Mouse (Mus musculus) embryo, embryonic 10.5 days (tissue): ENCODE data around the gene Gipc3.
A peak's percentile ranks its signal among the peaks of the same experiment; 100 is the strongest.

Experiments used
- DNase-seq: peaks from one replicate; pipeline ENCODE4 v3.0.0-alpha.2; 2015; ENCODE audit warnings: low spot score

Gene Gipc3

DNA sequence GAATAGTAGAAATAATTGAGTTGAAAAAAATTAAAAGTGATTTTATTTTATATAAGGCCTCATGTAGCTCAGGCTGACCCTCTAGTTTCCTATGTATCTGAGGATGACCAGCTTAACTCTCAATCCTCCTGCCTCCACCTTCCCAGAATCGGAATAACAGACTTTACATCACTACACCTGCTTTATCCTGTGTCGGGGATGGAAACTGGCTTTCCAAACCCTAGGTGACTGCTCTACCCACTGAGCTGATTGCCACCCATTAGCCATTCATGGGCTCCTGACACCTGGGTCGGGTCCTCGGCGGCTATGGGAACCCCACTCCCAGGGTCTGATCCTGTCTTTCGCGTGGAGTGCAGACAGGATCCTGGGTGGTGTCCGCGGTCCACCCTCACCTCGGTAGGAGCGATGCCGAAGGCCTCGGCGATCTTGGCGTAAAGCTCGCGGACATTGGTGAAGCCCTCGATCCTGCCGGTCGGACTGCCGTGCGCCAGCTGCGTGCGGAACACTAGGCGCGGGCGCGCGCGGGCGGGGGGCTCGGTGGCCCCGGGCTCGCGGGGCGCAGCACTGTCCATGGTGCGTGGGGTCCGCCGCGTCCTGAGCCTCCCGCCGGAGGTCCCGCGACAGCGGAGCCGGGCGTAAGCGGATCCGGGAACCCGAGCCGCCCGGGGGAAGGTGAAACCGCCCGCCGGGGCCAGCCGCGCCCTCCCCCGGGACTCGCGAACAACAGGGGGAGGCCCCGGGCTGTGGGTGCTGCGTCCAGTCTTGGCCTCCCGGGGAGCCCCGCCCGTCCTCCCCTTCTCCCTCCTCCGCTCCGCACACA lies at the start of gene Gipc3:
Gene Gipc3 (minus strand): TSS at position 581 of the 820 bp plus-strand sequence.
- no peak for DNase-seq

DNA sequence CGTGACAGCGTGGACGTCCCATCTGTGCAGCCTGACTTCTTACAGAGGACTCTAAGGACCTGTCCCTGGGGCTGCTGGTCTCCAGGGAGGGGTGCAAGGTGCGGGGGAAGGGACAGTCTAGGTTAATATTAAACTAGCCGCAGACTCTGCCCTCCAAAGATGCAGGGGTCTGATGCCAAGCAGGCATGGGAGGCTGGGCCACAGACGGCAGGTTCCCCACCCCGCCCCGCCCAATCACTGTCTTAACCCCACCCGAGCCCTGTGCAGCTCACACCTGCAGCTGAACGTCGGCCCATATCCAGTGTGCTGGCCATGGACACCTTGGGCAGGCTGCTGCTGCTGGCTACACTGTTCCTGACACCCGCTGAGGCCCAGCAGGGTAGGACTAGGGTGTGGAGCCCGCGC lies 49.7 kb upstream of the Gipc3 start, which contains the start of gene Smim24:
Gene Smim24 (plus strand): TSS at position 271 of the 405 bp plus-strand sequence.
- no peak for DNase-seq

DNA sequence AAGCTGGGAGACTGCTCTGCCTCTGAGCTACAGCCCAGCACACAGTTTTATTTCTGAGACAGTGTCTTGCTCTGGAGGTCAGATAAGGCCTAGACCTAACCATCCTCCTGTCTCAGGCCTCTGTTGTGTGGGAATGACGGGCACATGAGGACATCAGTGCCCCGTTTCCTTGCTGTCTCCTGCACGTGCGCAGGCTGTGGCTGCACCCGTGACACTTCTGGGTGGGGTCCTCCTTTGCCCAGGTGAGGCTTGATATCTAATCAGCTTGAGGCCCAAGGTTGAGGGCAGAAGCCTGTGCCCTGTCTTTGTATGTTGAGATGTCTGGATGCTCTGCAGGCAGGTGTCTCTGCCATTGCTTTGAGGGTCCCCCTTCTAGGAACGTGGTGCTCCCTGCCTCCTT lies 49.2 kb upstream of the Gipc3 start:
- no peak for DNase-seq

DNA sequence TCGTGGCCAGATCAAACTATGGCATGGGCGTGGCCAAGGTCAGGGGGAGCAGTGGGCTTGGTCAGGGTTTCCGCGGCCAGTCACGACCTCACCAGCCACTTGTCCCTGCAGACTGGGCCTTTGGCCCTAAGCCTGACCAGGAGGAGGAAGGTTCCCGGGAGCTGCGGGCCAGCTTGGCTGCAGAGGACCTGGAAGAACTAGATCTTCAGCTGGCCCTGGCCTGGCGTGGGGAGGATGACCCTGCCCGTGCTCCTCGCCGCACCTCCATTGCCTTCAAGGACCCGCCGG lies 47.6 kb upstream of the Gipc3 start:
- no peak for DNase-seq

DNA sequence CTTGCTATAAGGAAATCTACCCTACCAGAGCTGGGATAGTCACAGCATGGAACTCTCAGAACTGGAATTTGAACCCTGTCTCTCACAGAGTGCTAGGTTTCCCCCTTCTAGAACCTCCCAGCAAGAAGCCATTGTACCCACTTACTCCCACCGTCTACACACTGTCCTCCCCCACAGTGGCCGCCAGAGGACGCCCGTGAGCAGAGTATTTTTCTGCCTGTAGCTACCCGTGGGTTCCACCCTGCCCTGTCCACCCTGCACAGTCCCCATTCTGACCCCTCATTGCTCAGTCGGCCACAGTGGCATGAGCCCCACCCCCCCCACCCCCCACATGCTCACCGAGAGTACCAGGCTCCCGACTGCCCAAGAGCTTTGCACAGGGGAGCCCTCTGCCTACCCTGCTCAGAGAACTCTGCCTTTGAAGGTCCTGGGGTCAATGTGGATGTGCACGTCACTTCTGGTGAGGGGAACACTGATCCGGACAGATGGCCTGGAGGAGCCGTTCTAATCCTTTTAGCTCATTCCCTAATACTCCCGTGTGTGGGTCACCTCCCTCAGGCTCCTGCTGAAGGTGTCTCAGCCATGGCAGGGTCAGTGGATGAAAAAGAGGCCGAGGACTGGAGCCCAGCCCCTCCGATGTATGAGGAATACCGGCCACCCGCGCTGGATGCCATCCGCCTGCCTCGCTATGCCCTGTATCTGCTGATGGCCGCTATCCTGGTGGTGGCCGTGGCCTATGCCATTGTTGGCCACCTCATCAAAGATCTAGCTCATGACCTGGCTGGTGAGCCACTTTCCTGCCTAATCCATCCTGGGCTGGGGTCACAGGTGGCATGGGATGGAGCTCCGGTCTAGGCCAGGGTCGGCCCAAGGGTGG lies 47.0 kb upstream of the Gipc3 start:
- DNase-seq: peak; percentile 74

DNA sequence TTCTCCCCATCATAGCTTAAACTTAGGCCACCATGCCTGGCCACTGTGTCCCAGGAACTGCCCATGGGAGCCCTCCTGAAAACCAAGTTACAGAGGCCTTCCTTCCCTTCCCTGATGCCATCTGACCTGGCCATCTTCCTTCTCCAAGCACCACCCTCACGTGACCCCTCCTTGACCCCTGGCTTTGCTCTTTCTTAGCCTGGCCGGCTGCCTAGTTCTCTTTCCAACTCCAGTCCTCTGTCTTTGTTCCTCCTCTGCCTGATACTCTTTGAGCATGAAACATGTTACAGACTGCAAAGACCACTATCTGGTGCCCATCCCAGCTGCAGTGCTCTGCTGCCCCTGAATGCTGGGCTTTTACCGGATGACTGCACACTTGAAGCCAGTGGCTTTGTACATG lies 46.3 kb upstream of the Gipc3 start:
- no peak for DNase-seq

DNA sequence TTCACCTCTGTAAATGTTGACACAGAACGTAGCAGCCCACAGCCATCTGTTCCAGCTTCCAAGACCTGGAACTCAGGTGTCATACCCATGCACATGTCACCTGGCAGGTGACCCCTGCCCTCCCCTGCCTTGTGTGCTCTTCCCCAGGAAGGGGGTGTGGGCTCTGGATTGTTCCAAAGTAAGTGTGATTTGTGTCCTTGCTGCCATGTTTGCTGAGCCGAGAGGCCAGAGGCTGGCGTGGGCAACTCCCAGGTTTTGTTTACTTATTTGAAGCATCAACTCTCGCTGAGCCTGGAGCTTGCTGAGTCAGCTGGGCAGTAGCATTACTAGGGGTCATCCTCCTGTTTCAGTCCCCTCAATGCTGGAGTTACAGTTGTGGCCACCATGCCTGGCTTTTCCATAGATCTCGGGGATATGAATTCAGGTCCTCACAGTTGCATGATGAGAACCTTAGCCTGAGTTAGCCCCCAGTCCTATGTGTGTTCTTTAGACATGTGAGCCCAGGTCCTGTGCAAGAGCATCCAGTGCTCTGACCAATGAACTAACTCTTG lies 45.5 kb upstream of the Gipc3 start, which contains the start of gene Gm48552:
Gene Gm48552 (plus strand): TSS at position 501 of the 551 bp plus-strand sequence.
- no peak for DNase-seq

DNA sequence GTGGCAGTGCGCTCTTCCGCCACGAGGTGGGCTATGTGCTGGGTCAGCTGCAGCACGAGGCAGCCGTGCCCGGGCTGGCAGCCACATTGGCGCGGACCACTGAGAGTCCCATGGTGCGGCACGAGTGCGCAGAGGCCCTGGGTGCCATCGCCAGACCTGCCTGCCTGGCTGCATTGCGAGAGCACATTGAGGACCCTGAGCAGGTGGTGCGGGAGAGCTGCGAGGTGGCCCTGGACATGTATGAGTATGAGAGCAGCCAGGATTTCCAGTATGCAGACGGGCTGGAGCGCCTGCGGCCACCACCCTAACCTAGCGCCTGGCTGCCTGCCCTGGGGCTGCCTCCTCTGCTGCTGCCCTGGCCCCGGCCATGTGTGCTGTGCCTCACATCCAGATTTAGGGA lies 44.6 kb upstream of the Gipc3 start:
- no peak for DNase-seq

DNA sequence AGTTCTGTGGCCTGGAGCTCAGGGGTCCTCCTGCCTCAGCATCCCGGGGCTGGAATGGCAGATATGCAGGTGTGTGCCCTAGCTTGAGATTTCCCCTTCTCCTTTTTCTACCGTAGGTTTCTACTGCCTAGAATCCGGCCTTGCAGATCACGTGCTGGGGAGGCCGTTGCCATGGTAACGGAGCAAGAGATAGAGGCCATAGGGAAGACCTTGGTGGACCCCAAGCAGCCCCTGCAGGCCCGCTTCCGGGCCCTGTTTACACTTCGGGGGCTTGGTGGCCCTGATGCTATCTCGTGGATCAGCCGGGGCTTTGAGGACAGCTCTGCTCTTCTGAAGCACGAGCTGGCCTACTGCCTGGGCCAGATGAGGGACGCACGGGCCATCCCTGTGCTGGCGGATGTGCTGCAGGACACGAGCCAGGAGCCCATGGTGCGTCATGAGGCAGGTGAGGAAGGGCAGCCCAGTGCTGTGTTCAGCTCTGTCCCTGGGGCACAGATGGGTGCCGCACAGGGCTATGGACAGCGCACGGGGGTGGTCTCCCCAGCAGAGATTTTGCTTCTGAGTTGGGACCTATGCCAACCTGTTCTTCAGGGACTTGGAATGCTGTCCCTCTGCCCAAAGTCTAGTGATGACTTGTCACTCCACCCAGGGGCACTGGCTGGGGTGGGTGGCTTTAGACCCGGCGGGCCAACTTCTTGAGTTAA lies 42.7 kb upstream of the Gipc3 start:
- DNase-seq: no peak

DNA sequence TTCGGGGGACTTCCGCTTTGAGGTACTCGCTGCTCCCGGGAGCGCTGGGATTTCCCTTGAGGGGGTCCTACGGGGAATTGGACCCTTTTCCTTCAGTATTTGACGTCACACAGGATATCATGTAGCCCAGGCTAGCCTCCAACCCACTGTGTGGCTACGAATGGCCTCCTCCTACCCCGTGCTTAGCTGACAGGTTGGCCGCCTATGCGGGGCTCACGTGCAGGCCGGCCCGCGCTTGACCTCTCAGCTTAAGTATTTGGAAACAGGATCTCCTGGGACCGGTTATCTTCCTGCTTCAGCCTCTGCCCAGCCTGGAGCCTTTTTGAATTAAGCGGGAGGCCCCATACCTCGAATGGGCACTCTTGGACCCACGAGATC lies 41.5 kb upstream of the Gipc3 start:
- no peak for DNase-seq

DNA sequence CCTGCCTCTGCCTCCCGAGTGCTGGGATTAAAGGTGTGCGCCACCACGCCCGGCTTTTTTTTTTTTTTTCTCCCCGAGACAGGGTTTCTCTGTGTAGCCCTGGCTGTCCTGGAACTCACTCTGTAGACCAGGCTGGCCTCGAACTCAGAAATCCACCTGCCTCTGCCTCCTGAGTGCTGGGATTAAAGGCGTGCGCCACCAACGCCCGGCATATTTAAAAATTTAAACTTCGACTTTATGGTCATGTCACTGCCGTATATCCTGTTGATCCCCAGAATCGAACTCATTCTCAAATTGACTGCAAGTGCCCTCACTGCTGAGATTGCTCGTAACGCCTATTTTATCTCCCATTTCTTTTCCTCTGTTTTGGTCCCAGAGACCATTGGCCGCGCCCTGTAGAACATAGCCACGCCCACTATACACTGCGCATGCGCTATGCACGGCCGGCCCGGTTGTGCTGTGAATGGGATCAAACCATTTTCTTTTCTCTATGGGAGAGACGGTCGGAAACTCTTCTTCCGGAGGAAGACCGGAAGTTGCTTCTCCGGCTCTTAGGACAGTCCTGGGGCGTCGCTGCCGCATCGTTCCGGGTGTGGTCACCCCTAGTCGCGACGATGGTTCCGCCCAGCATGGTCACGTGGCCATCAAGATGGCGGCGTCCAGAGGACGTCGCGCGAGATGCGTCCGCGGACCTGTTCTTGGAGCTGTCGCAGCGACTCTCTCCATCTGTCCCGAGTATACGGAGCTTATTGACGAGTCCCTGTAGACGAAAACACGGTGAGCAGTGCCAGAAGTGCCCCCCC lies 40.9 kb upstream of the Gipc3 start, which contains the start of the genes Dohh and Gm48551:
Gene Dohh (plus strand): TSS at position 627 of the 803 bp plus-strand sequence.
Gene Gm48551 (plus strand): TSS at position 665 of the 803 bp plus-strand sequence.
- peak; percentile 99 for DNase-seq

DNA sequence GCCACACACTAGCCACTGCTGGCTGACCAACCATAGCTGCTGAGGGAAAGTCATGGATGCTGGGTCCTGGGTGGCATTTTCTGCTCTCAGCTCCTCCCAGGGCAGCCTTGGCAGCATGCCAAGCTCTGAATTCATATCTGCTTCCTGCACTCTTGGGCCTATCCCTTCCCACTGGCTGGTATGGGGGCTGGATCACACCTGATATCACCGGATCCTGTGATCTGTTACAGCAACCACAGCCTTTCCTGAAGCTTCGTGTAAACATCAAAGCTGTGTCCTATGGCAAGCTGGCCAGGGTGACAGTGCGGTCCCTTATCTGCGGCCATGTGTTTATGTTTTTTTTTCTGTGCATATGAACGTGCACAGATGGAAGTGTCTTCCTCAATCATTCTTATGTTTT lies 39.0 kb upstream of the Gipc3 start:
- DNase-seq: no peak

DNA sequence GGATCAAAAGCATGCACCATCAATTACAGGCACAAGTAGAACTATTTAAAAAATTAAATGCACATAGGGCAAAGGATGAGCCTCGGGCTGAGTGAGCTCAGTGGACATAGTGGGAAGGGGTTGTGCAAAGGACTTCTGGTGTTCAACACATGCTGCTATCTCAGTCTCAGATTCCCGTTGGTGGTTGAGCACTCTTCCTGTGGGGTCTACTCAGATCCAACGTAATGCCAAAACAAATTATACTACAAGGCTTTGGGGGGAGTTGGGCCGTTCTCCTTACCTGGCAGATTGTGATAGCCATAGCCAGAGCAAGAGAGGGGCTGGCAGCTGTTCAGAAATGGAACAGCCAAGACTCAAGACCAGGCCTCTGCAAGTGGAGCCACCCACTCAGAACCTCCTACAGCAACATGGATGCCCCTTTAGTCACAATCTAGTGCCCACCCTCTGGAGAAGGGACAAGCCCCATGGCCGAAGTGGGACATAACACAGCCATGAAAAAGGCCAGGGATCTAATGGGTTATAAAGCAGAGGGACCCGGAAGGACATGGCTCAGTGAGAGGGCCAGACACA lies 36.8 kb upstream of the Gipc3 start:
- DNase-seq: no peak

DNA sequence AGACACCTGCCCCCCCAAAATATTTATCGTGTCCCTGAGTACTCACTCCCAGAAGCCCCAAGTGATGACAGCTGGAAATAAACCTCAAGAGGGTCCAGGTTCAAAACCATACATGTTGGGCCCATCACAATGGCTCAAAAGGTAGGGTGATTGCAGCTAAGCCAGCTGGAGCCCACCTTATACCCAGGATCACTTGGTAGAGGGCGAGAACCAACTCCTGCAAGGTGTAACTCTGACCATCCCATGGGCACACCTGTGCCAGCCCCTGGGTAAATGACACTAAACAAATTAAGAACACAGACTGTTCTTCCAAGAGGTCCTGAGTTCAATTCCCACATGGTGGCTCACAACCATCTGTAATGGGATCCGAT lies 36.1 kb upstream of the Gipc3 start:
- DNase-seq: no peak

DNA sequence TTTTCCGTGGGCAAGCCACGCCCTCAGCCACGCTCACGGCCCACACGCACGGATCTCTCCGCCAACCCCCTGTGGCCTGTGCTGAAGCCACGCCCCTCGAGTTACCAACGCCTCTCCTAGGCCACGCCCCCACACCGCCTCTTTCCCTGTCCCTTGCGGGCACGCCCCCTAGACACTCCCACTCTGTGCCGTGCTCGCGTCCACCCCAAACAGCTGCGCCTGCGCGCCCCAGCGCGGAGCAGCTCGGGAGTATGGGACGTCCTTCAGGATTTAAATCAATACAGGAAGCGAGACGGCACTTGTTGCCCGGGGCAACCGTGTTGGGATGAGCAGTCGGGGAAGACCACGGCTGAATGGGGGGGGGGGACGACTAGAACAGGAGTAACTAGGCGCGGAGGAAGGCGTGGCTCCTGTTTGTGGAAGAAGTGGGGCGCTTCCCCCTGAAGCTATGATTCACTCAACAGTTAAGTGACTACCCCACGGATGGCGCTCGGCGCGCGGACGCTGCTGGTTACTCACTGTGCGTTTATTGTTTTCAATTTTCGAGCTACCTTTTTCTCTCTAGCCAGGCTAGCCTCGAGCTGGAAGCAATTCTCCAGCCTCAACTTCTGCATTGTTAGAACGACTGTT lies 35.6 kb upstream of the Gipc3 start:
- peak; percentile 100 for DNase-seq

DNA sequence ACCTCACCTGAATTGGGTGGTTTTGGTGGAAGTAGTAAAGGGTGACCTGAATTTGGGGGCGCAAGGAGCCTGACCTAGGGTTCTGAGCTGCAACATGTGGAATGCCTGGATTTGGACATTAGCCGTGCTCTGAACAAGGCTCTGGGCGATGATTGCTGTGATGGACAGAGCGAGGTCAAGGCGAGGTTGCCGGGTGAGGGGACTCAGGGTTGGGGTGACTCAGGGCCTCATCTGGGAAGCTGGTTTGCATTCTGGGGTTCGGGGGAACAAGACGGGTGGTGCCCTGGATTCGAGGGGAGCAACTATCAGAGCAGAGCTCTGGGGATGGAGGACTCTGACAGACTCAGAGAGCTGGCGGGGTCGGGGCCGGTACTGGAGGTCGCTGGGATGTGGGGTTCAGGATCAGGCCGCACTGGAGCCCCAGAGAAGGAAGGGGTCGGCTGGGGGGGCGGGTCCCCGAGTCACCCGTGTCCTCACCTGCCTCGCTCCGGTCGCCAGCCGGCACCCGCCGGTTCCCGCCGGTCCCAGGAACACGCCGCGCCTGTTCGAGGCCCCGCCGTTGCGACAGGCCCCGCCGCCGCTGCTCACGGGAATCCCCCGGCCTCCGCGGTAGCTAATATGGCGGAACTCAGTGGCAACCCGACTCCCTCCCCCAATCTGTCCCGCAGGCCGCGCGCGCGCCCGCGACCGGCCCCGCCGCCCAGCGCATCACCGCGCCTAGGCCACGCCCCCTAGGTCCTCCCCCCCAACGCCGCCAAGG lies 34.9 kb upstream of the Gipc3 start, which contains the start of gene Fzr1:
Gene Fzr1 (minus strand): TSS at position 724 of the 760 bp plus-strand sequence.
- no peak for DNase-seq

DNA sequence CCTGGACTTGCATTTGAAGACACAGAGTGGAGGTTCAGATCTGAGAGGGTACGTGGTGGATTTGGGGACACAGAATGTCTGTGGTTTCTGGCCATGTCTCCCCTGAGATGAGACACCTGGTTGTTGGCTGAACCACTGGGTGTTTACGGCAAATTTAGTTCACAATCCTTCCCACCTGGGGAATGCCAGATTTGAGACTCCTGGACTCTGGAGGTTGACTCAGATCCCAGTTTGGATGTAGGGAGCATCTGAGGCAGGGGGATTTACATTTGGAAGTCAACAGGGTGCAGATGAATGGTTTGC lies 34.2 kb upstream of the Gipc3 start:
- DNase-seq: no peak

DNA sequence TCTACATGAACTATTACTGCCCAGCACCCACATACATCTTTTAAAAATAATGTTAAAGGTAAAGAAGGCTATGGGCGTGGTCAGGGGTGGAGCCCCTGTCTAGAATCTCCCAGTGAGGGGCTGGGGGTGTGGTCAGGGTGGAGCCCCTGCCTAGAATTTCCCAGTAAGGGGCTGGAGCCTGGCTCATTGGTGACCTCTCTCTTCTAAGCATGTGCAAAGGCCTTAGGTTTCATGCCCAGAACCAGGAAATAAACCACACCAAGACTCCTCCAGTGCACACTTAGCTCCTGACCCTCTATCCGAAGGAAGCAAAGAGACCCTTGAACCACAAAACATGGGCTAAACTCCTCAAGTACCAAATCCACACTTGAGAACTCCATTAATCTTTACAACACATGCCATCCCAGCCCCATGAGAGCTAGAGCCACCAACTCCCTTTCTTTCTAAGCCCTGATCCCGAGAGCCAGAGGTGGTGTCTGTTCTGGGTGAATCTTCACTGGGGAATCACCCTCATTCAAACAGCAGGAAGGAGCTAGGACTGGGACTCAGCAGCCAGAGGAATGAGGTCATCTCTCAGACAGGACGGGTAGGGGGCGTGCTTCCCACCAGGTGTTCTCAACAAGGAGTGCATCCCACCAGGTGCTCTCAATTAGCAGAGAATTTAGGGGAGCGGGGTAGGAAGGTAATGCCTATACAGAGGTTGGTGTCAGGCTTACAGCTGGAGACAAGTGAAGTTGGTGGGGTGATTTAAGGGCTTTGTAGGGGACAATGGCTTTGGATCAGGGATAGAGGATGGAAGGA lies 33.7 kb upstream of the Gipc3 start:
- no peak for DNase-seq

DNA sequence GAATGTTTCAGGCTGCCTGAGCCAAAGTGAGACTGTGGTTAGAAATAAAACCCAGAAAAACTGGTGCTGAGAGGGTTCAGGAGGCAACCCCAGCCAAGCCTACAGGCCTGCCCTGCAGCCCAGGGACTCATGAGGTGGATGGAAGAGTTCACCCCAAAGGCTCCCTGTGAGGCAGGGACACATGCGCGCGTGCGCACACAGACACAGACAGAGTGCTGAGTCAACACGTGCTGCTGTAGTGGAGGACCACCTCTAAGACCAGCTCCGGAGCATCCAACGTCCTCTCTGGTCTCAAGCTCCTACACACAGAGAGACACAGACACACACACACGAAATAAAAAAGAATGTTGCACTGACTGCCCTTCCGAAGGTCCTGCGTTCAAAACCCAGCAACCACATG lies 32.3 kb upstream of the Gipc3 start:
- no peak for DNase-seq
